Mouse (Mus musculus) left cerebral cortex, adult 2 months (tissue): Measurements from ENCODE around the gene Pecam1. TPM values are rescaled to one million over a fixed set of nuclear protein-coding genes. Genes with fewer than 3 reads are reported as not detected.
A peak's percentile ranks its signal among the peaks of the same experiment; 100 is the strongest.

Source experiments
- DNase-seq, 2 experiments: peaks; one replicate each; pipeline ENCODE4 v3.0.0; 2021 to 2022; ENCODE audit warnings: low spot score in 2 of 2, mixed read lengths in 1 of 2; ENCODE audit errors: extremely low spot score in 1 of 2
- H3K27ac ChIP-seq: fragments of 200-600 bp; 2 replicates; pipeline ENCODE4 v1.8.1; 2022
- H3K4me3 ChIP-seq: fragments of 200-600 bp; 2 replicates; pipeline ENCODE4 v1.8.1; 2022
- CTCF ChIP-seq: fragments of 200-600 bp; IDR thresholded peaks from 2 replicates; pipeline ENCODE4 v1.8.1; 2022; ENCODE audit warnings: antibody characterized with exemption, mild to moderate bottlenecking, moderate library complexity
- intact Hi-C: fragments of 180-260 bp; cut with DNase I; formaldehyde crosslinking; loops from one replicate; pipeline ENCODE4 v1.15.1; 2025
- total RNA-seq, 2 experiments: library from RNA; stranded (reverse); gene quantifications; 2 replicates each; pipeline ENCODE4 v1.2.3; 2021

Gene Pecam1
- total RNA-seq, 2 experiments from 2014 or later, result 17.3 to 22.0 TPM

DNA sequence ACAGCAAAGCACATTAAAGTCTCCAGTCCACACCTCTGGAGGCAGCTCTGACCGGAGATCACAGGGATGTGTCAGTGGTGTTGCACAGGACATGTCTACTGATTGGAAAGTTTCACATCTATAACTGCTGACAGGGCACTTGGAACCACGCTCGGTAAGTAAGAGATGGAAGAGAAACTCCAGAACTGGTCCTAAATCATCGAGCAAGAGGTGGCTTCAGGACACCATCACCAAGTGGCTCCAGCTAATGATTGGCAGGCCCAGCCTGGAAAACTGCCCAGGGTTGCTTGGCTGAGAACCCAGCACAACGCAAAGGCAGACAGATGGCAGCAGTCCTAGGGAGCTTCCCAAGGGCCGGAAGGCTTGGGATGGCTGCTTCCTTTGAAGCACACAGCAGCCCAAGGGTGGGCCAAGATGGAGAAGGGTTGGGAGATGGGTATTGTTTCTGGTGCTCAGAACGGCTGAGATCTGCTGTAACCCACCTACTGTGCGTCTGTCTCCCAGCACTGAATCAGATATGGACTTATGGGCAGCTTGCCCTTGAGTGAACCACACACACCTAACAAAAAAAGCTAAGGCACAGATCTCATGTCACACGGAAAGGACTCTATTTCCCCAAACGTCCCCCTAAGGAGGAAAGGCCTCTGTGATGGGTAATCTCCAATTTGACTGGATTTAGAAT is 72.4 kb downstream of the Pecam1 start:
- no peak overlapping the region for H3K27ac ChIP-seq
- TF ChIP-seq CTCF, result no peak; the same call in 1 of the 2 replicates
- peak; percentile 58 to 59 for DNase-seq
- intact Hi-C loops, result no loop called here
- no peak overlapping the region for H3K4me3 ChIP-seq

DNA sequence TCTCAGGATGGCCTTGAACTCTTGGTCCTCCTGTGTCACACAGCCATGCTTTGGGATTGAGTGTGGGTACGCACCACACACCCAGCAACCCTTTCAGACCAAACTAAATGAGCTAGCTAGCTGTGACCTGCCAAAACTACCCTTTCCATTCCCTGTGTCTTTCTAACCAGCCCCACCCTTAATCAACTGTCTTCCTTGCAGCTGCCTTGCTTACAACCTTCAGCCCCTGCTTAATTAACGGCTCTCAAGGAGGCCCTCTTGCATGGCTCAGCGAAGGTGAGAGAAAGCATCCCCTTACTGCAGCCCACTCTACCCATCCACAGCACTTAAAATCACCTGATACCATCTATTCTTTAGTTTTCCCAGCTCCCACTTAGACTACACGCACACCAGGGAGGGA is 73.1 kb downstream of the Pecam1 start:
- no peak for TF ChIP-seq CTCF
- intact Hi-C loops, result no loop called here
- Histone ChIP-seq H3K4me3 (no peak overlapping the region), H3K27ac (no peak overlapping the region)
- no peak for DNase-seq

DNA sequence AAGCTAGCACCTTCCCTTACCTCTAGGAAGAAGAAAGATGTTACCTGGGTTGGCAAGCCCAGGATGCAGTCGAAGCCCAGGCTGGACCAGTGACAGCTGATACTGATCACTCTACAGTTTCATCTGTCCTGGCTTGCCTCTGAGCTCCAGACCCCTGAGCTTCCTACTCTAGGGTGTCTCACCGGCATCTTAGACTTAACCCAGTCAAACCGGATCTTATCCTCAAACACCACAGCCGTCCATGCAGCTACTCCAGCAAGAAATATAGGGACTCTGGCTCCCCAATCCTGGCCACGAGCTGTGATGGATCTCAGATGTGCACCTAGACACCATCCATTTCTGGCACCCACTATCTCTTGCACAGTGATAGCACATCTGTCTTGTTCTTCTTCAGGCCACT is 74.6 kb downstream of the Pecam1 start:
- H3K27ac ChIP-seq, result no peak overlapping the region
- no peak for DNase-seq
- no peak overlapping the region for H3K4me3 ChIP-seq
- intact Hi-C loops, result no loop called here
- no peak for TF ChIP-seq CTCF

DNA sequence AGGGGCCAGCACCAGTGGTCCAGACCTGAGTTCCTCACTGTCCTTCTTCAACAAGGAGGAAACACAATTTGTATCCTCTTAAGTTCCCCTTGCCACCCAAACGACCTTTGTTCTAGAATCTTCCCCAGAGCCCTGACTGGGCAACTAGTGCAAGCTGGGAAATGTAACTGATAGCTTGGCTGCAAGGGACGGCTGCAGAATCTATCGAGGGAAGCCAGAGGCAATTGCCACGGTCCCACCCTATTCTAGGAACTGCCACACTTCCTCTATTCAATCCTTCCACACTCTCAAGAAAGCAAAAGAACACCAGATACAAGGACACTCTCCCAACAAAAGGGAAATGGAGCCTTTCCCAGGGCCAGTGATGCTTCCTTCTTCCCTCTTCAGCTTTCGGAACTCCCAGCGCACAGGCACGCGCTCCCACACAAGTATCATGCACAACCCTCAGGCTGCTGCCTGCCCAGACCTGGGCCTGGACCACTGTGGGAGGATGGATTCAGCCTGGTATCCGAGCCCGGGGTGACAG is 75.2 kb downstream of the Pecam1 start:
- TF ChIP-seq CTCF, result no peak
- intact Hi-C loops, result no loop called here
- H3K4me3 ChIP-seq, result no peak overlapping the region
- no peak for DNase-seq
- H3K27ac ChIP-seq, result peak overlapping the region; percentile 82

DNA sequence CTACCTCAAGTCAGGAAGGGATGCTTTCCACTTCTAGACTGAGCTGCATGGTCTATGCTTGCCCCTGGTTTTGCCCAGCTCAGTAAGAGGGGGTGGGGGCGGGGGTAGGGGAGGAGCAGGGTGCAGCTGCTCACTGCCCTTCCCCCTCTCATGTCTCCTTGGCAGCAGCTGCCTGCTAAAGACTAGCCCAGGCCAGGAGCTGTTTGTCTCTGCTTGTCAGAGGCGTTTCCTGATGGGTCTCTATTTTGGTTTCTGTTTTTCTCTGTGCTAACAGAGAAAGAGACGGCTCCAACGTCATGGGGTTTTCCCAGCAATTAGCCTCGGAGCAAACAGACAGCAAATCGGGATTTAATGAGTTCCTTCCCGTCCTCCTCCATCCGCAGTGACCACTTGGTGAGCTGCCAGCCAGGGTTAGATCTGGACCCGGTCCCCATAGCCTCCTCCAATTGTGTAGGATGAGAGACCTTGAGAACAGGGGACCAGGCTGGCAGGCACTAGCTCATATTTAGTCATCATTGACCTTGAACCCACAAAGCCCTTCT is 75.7 kb downstream of the Pecam1 start:
- intact Hi-C loops, result no loop called here
- Histone ChIP-seq H3K4me3 (no peak overlapping the region), H3K27ac (peak overlapping the region; percentile 82)
- peak; percentile 19 to 31 for DNase-seq
- TF ChIP-seq CTCF, result no peak

DNA sequence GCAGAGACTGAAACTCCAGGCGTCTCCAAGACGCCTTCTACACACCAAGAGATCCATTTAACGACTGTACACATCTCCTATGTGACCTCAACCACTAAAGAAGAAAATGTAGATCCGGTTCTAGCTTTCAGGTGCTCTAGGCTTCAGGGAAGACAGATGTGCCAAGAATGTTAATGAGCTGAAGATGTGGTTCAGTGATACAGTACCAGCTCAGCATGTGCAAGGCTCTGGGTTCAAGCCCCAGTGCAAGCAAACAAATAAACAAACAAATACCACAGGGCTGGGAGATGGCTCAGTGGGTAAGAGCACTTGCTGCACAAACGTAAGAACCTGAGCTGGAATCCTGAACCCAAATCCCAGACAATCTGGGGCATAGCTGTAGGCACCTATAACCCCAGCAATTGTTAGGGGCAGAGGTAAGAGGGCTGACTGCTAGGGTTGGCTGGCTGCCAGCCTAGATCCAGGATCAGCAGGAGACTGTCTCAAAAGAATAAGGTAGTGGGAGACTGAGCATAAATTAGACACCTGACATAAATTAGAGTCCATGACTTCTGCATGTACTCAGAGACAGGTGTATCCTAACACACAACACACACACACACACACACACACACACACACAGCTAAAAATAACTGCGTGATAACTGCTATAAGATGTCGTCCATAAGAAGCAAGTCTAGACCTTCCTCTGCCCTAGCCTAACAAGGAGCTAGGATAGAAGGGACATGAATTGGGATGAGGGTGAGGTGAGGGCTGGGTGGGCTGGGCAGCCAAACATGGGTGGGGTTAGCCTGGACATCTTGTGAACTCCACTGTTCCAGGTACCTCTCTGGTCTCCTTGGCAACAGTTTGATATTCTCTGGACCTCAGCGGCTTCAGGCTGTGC is 76.5 kb downstream of the Pecam1 start:
- TF ChIP-seq CTCF, result no peak
- Histone ChIP-seq H3K27ac (peak overlapping the region; percentile 82; the same call in 1 of the 2 replicates), H3K4me3 (no peak overlapping the region)
- no peak for DNase-seq
- intact Hi-C loops, result no loop called here

DNA sequence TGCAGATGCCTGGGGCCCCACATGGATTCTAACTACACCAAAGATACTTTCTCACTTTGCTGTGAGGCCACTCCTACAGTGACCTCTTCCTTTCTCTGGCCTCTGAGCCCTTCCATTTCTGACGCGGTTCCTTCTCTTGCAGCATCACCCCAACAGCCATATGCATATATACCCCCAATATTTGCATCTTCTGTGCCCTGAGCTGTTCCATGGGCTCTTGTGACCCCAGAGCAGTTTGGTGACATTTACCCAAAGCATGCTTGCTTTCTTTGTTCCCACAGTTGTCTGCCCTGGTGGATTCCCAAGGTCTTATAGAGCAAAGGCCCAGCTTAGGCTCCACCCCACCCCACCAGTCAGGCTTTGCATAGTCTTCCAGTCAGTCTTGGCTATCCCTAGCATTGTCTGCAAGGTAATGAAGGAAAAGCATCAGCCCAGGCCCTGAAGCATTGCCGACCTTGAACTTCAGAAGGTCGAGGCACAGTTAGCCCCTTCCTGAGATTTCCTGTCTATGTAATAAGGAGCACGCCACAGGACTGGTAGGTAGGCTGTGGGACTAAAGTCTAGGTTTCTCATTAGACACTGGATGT is 77.4 kb downstream of the Pecam1 start:
- Histone ChIP-seq H3K27ac (no peak overlapping the region), H3K4me3 (no peak overlapping the region)
- intact Hi-C loops, result no loop called here
- no peak for DNase-seq
- no peak for TF ChIP-seq CTCF

DNA sequence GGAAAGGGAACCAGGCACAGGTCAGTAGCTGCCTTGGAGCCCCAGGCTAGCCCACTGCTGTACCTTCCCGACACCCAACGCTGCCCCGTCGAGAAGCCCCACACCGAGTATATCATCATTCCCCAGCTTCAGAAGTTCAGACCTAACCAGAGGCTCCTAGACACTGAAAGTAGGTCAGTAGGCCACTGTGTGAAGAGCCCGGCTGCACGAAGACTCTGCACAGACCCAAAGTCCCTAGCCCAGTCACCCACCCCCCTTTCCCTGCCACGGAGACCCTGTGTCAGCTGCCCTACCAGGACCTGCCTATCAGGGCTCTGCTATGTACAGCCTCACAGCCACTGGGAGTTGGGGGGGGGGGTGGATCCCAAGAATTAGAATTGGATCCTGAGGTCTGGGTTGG is 78.6 kb downstream of the Pecam1 start:
- Histone ChIP-seq H3K4me3 (no peak overlapping the region), H3K27ac (no peak overlapping the region)
- no peak for TF ChIP-seq CTCF
- intact Hi-C loops, result no loop called here
- DNase-seq, result no peak

DNA sequence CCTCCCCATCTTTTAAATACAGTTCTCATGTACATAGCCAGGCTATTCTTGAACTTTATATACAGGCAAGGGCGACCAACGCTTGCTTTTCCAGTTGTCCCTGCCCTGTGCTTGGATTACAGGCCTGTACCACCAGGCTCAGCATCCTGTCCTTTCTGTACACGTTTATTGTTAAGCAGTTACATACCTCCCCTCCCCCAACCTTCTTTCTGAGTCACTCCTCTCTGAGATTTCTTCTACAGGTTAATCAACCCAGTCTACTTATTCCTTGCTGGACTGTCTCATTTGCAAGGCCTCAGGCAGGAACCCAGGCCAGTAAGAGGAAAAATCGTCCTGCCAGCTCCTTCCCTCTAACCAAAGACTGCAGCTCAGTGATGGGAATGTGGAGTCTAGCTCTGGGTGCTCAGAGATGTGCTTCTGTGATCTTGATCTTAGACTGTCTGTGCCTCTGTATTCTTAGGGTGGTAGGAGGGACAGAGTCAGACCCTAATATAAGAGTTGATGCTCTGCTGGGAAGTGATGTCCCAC is 79.4 kb downstream of the Pecam1 start:
- TF ChIP-seq CTCF, result no peak
- intact Hi-C loops, result no loop called here
- Histone ChIP-seq H3K4me3 (no peak overlapping the region), H3K27ac (no peak overlapping the region)
- no peak for DNase-seq

DNA sequence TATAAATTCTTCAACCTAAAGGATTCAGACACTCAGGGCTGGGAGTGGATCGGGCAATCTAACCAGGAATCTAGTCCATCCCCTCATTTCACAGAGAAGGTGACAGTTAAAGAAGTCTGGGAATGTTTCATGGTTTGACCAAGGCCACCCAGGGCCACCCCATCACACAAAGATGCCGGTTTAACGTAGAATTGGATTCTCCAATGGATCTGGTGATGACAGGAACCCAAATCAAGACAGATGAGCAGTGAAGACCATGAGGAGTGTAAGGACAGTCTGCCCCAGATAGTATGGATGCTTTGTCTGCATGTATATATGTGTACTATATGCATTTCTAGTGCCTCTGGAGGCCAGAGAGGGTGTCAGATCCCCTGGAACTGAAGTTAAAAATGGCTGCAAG is 80.2 kb downstream of the Pecam1 start:
- DNase-seq, result no peak
- TF ChIP-seq CTCF, result no peak
- no peak overlapping the region for H3K4me3 ChIP-seq
- no peak overlapping the region for H3K27ac ChIP-seq
- intact Hi-C loops, result no loop called here

DNA sequence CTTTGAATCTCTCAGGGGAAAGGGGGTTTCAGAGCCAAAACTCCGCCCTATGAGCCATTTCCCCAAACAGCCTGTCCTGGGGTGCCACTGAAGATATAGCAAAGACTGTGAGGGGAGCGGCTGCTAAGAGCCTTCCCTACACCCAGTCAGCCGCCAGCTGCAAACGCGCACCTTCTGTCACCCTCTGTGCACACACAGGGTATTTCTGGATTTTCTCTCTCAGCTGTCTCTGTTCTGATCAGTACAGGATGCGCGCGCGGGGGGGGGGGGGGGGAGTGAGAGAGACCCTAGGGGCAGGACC is 80.6 kb downstream of the Pecam1 start:
- Histone ChIP-seq H3K4me3 (no peak overlapping the region), H3K27ac (no peak overlapping the region)
- intact Hi-C loops, result no loop called here
- TF ChIP-seq CTCF, result no peak
- no peak for DNase-seq
